ENCODE assay signal across 8 mouse cellular contexts in the genomic region with DNA sequence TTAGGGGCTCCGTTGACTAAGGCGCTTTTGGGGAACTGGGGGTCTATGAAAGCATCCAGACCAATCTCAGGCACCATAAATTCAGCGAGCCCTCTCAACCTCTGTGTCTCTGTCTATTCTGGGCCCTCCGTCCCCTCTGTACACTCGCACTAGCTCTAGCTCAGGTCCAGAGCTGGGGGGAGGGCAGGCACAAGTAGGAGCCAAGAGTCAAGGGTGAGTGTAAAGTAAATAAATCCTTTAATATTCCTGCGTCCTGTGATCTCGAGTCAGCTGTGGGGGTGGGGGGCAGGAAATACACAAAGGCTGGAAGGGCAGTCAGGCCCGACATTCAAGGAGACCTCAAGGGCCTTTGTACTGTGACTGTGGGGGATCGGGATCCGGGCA. TPM values are rescaled to one million over a fixed set of nuclear protein-coding genes. Genes with fewer than 3 reads are reported as not detected.
A peak's percentile ranks its signal among the peaks of the same experiment; 100 is the strongest.
DNase-seq lines count a peak whose midpoint lies in the region; ATAC-seq and TF ChIP-seq lines count a peak whose summit lies in the region.

No protein-coding gene starts in this region.

- peak overlapping the region; percentile 44 to 54 for H3K4me3 ChIP-seq in heart, embryonic 14.5 days (ENCODE audit: control insufficient read depth in 1 of 2, insufficient read depth in 1 of 2, low read depth in 1 of 2, low read length in 2 of 2)
- peak overlapping the region; percentile 47 for H3K4me3 ChIP-seq in forebrain, embryonic 12.5 days (replicated peaks)
- H3K4me3 ChIP-seq in limb, embryonic 12.5 days (replicated peaks), result peak overlapping the region; percentile 51
- peak overlapping the region; percentile 50 for H3K4me3 ChIP-seq in midbrain, postnatal 0 days (ENCODE audit: low read depth, low read length)

- no peak for TF ChIP-seq CTCF in midbrain, postnatal 0 days (IDR thresholded peaks at IDR 0.05)

- no peak overlapping the region for H3K27ac ChIP-seq in heart, embryonic 14.5 days (replicated peaks in 1 of 2; ENCODE audit: control insufficient read depth in 1 of 2, insufficient read depth in 1 of 2, low read depth in 2 of 2, low read length in 2 of 2)
- H3K27ac ChIP-seq in forebrain, embryonic 12.5 days, result no peak overlapping the region
- H3K27ac ChIP-seq in limb, embryonic 12.5 days, result no peak overlapping the region
- H3K27ac ChIP-seq in midbrain, postnatal 0 days (ENCODE audit: low read depth, low read length), result no peak overlapping the region

- peak overlapping the region; percentile 97 for H3K4me2 ChIP-seq in heart, embryonic 14.5 days (ENCODE audit: low read length)
- H3K4me2 ChIP-seq in forebrain, embryonic 12.5 days, result peak overlapping the region; percentile 76
- H3K4me2 ChIP-seq in limb, embryonic 12.5 days, result peak overlapping the region; percentile 86
- H3K4me2 ChIP-seq in midbrain, postnatal 0 days (ENCODE audit: low read depth, low read length, poor library complexity, severe bottlenecking), result peak overlapping the region; percentile 65

- 4% methylated on average over 10 of the region's 10 CpGs for WGBS in heart, embryonic 14.5 days
- 3% methylated on average over 10 of the region's 10 CpGs for WGBS in forebrain, embryonic 12.5 days
- WGBS in limb, embryonic 12.5 days, result 1% methylated on average over 10 of the region's 10 CpGs
- WGBS in midbrain, postnatal 0 days, result 0% methylated on average over 10 of the region's 10 CpGs

- H3K9me3 ChIP-seq in heart, embryonic 14.5 days (ENCODE audit: control insufficient read depth, low read length), result no peaks in the 10 kb centered on the region
- H3K9me3 ChIP-seq in forebrain, embryonic 12.5 days, result 0 out of 2 replicates have a peak, but pooled peaks cover 5% of the 10 kb centered on the region
- H3K9me3 ChIP-seq in limb, embryonic 12.5 days, result peaks cover 6% of the 10 kb centered on the region; the same call in 1 of the 2 replicates
- H3K9me3 ChIP-seq in midbrain, postnatal 0 days (ENCODE audit: low read length), result no peaks in the 10 kb centered on the region

- ATAC-seq in heart, embryonic 14.5 days (ENCODE audit: insufficient number of reproducible peaks, insufficient read depth, low FRiP score, low read depth), result no peak
- peak; percentile 6; the same call in 1 of the 2 replicates for ATAC-seq in forebrain, embryonic 12.5 days (ENCODE audit: low FRiP score)
- no peak for ATAC-seq in limb, embryonic 12.5 days (ENCODE audit: insufficient number of reproducible peaks, insufficient read depth, low FRiP score, low TSS enrichment, low read depth)
- peak; percentile 9; the same call in 1 of the 2 replicates for ATAC-seq in midbrain, postnatal 0 days (ENCODE audit: low FRiP score)
- no peak for ATAC-seq in inflammation-experienced regulatory T-cells, adult 6 months

- no peaks in the 10 kb centered on the region for H3K36me3 ChIP-seq in heart, embryonic 14.5 days (ENCODE audit: control insufficient read depth, insufficient read depth, low read length)
- H3K36me3 ChIP-seq in forebrain, embryonic 12.5 days (replicated peaks), result no peaks in the 10 kb centered on the region
- no peaks in the 10 kb centered on the region for H3K36me3 ChIP-seq in limb, embryonic 12.5 days
- no peaks in the 10 kb centered on the region for H3K36me3 ChIP-seq in midbrain, postnatal 0 days (ENCODE audit: insufficient read depth, low read length)

- peak overlapping the region; percentile 69 for H3K9ac ChIP-seq in heart, embryonic 14.5 days (ENCODE audit: low read length)
- H3K9ac ChIP-seq in forebrain, embryonic 12.5 days, result peak overlapping the region; percentile 44; the same call in 1 of the 2 replicates
- H3K9ac ChIP-seq in limb, embryonic 12.5 days (replicated peaks), result peak overlapping the region; percentile 57
- peak overlapping the region; percentile 44; the same call in 1 of the 2 replicates for H3K9ac ChIP-seq in midbrain, postnatal 0 days (replicated peaks; ENCODE audit: low read length, poor library complexity, severe bottlenecking)

- H3K27me3 ChIP-seq in heart, embryonic 14.5 days (ENCODE audit: control insufficient read depth, insufficient read depth, low read length), result peaks cover 79% of the 10 kb centered on the region
- H3K27me3 ChIP-seq in forebrain, embryonic 12.5 days, result peaks cover 99% of the 10 kb centered on the region
- peaks cover 99% of the 10 kb centered on the region for H3K27me3 ChIP-seq in limb, embryonic 12.5 days
- peaks cover 69% of the 10 kb centered on the region for H3K27me3 ChIP-seq in midbrain, postnatal 0 days (ENCODE audit: insufficient read depth, low read length)

- no peak for DNase-seq in heart, adult 18-20 months
- no peak for DNase-seq in midbrain, postnatal 0 days (ENCODE audit: low spot score)
- DNase-seq in retina, embryonic 14.5 days (ENCODE audit: low spot score), result no peak
- no peak for DNase-seq in thymus, postnatal 36 days

- H3K4me1 ChIP-seq in heart, embryonic 14.5 days (ENCODE audit: control insufficient read depth in 2 of 2, insufficient read depth in 2 of 2, low read length in 2 of 2), result peaks cover 13 to 30% of the 10 kb centered on the region in 2 experiments; a peak in 3 of 4 replicates
- peaks cover 37% of the 10 kb centered on the region for H3K4me1 ChIP-seq in forebrain, embryonic 12.5 days
- H3K4me1 ChIP-seq in limb, embryonic 12.5 days (replicated peaks), result peaks cover 40% of the 10 kb centered on the region
- H3K4me1 ChIP-seq in midbrain, postnatal 0 days (ENCODE audit: insufficient read depth, low read length), result 0 out of 2 replicates have a peak, but pooled peaks cover 6% of the 10 kb centered on the region

RNA-seq across cellular contexts. Expression of a gene that starts 0.5 kb away (rescaled TPM):
- polyA plus RNA-seq in heart, embryonic 14.5 days (2014; fragmentation: Nextera tagmentation; extraction: Ambion mirVana), result 0.27 TPM in 1 of 2 replicates, not detected in the other
- total RNA-seq in heart, adult 18-20 months (2021), result 1 to 10 TPM; 4.6 to 4.7 TPM
- polyA plus RNA-seq in forebrain, embryonic 12.5 days (2016; fragmentation: Nextera tagmentation; extraction: Ambion mirVana), result 0.11 TPM in 1 of 2 replicates, not detected in the other
- 0.13 and 0.18 TPM in 2 replicates for polyA plus RNA-seq in limb, embryonic 12.5 days (2016; fragmentation: Nextera tagmentation; extraction: Ambion mirVana)
- total RNA-seq in midbrain, postnatal 0 days (2014; rRNA removed), result 0.33 TPM in 1 of 2 replicates, not detected in the other
- polyA plus RNA-seq in midbrain, postnatal 0 days (2015; fragmentation: Nextera tagmentation; extraction: Ambion mirVana), result 0.43 and 0.59 TPM in 2 replicates
- under 1 TPM in 1 of 3 experiments, not detected in 2; 0.34 TPM for polyA plus RNA-seq in inflammation-experienced regulatory T-cells, adult 6 months (2017; shearing (Covaris generic))

RNA-seq across cellular contexts. Expression of a gene that starts 4.6 kb away (rescaled TPM):
- polyA plus RNA-seq in heart, embryonic 14.5 days (2014; fragmentation: Nextera tagmentation; extraction: Ambion mirVana), result 2.9 and 4.0 TPM in 2 replicates
- 1 to 10 TPM; 2.9 to 3.0 TPM for total RNA-seq in heart, adult 18-20 months (2021)
- polyA plus RNA-seq in forebrain, embryonic 12.5 days (2016; fragmentation: Nextera tagmentation; extraction: Ambion mirVana), result 0.54 and 0.68 TPM in 2 replicates
- 1.7 and 1.9 TPM in 2 replicates for polyA plus RNA-seq in limb, embryonic 12.5 days (2016; fragmentation: Nextera tagmentation; extraction: Ambion mirVana)
- total RNA-seq in midbrain, postnatal 0 days (2014; rRNA removed), result 0.52 and 0.77 TPM in 2 replicates
- polyA plus RNA-seq in midbrain, postnatal 0 days (2015; fragmentation: Nextera tagmentation; extraction: Ambion mirVana), result 0.83 and 0.85 TPM in 2 replicates
- polyA plus RNA-seq in inflammation-experienced regulatory T-cells, adult 6 months (2017; shearing (Covaris generic)), result 10 to 100 TPM; 18.5 to 24.7 (median 18.5) TPM

RNA-seq across cellular contexts. Expression of a gene that starts 4.7 kb away (rescaled TPM):
- 15.2 and 18.0 TPM in 2 replicates for polyA plus RNA-seq in heart, embryonic 14.5 days (2014; fragmentation: Nextera tagmentation; extraction: Ambion mirVana)
- total RNA-seq in heart, adult 18-20 months (2021), result 1 to 10 TPM; 4.9 to 5.8 TPM
- polyA plus RNA-seq in forebrain, embryonic 12.5 days (2016; fragmentation: Nextera tagmentation; extraction: Ambion mirVana), result 10.8 and 11.0 TPM in 2 replicates
- 16.0 and 16.6 TPM in 2 replicates for polyA plus RNA-seq in limb, embryonic 12.5 days (2016; fragmentation: Nextera tagmentation; extraction: Ambion mirVana)
- total RNA-seq in midbrain, postnatal 0 days (2014; rRNA removed), result 7.5 and 8.3 TPM in 2 replicates
- 7.4 and 8.0 TPM in 2 replicates for polyA plus RNA-seq in midbrain, postnatal 0 days (2015; fragmentation: Nextera tagmentation; extraction: Ambion mirVana)
- 10 to 100 TPM; 54.1 to 78.8 (median 58.2) TPM for polyA plus RNA-seq in inflammation-experienced regulatory T-cells, adult 6 months (2017; shearing (Covaris generic))

RNA-seq across cellular contexts. Expression of a gene that starts 6.9 kb away (rescaled TPM):
- polyA plus RNA-seq in heart, embryonic 14.5 days (2014; fragmentation: Nextera tagmentation; extraction: Ambion mirVana), result 2.9 and 3.4 TPM in 2 replicates
- 10 to 100 TPM; 22.1 to 25.7 TPM for total RNA-seq in heart, adult 18-20 months (2021)
- 3.3 TPM in 2 replicates for polyA plus RNA-seq in forebrain, embryonic 12.5 days (2016; fragmentation: Nextera tagmentation; extraction: Ambion mirVana)
- polyA plus RNA-seq in limb, embryonic 12.5 days (2016; fragmentation: Nextera tagmentation; extraction: Ambion mirVana), result 1.6 TPM in 2 replicates
- 2.0 and 2.3 TPM in 2 replicates for total RNA-seq in midbrain, postnatal 0 days (2014; rRNA removed)
- 6.5 and 8.1 TPM in 2 replicates for polyA plus RNA-seq in midbrain, postnatal 0 days (2015; fragmentation: Nextera tagmentation; extraction: Ambion mirVana)
- polyA plus RNA-seq in inflammation-experienced regulatory T-cells, adult 6 months (2017; shearing (Covaris generic)), result under 1 TPM in 1 of 3 experiments, not detected in 2; 0.26 TPM

RNA-seq across cellular contexts. Expression of a gene that starts 14.1 kb away (rescaled TPM):
- 11.5 and 15.0 TPM in 2 replicates for polyA plus RNA-seq in heart, embryonic 14.5 days (2014; fragmentation: Nextera tagmentation; extraction: Ambion mirVana)
- 1 to 10 TPM; 3.3 TPM for total RNA-seq in heart, adult 18-20 months (2021)
- polyA plus RNA-seq in forebrain, embryonic 12.5 days (2016; fragmentation: Nextera tagmentation; extraction: Ambion mirVana), result 3.3 and 4.5 TPM in 2 replicates
- 5.9 and 6.8 TPM in 2 replicates for polyA plus RNA-seq in limb, embryonic 12.5 days (2016; fragmentation: Nextera tagmentation; extraction: Ambion mirVana)
- total RNA-seq in midbrain, postnatal 0 days (2014; rRNA removed), result 14.2 and 17.5 TPM in 2 replicates
- 9.5 and 11.5 TPM in 2 replicates for polyA plus RNA-seq in midbrain, postnatal 0 days (2015; fragmentation: Nextera tagmentation; extraction: Ambion mirVana)
- under 1 TPM; 0.51 to 0.97 (median 0.87) TPM for polyA plus RNA-seq in inflammation-experienced regulatory T-cells, adult 6 months (2017; shearing (Covaris generic))

Comparison
In these comparisons a context has a peak if more than half of its experiments do, and no peak if none do; other contexts are left out.
1. ATAC-seq: peak in forebrain, embryonic 12.5 days (single experiment) and midbrain, postnatal 0 days (single experiment); none in heart, embryonic 14.5 days (single experiment), limb, embryonic 12.5 days (single experiment) and inflammation-experienced regulatory T-cells, adult 6 months (single experiment).
2. Peak in every context shown above with its lines, with median percentiles within 50 percentile points of each other: H3K4me2 ChIP-seq, H3K4me3 ChIP-seq and H3K9ac ChIP-seq.